Mouse (Mus musculus) stomach, embryonic 16.5 days (tissue): Measurements from ENCODE around the gene Arl5c. TPM values are rescaled to one million over a fixed set of nuclear protein-coding genes. Genes with fewer than 3 reads are reported as not detected.
A peak's percentile ranks its signal among the peaks of the same experiment; 100 is the strongest.

Experiments used
- ATAC-seq: fragments of 200-750 bp; cut with Nextera tagmentation; 2 replicates; pipeline ENCODE4 v1.8.0; 2017; ENCODE audit warnings: moderate number of reproducible peaks, moderate TSS enrichment; ENCODE audit not compliant: insufficient read depth, low FRiP score
- H3K27ac ChIP-seq: fragments of 300-500 bp; sonication (generic); 2 replicates; pipeline ENCODE4 v1.5.1; 2014; ENCODE audit warnings: low read length
- H3K27me3 ChIP-seq: fragments of 300-500 bp; sonication (generic); 2 replicates; pipeline ENCODE4 v1.6.1; 2014; ENCODE audit warnings: low read length, control low read depth, mixed read lengths; ENCODE audit not compliant: control insufficient read depth, insufficient read depth
- H3K36me3 ChIP-seq: fragments of 300-500 bp; sonication (generic); 2 replicates; pipeline ENCODE4 v1.6.1; 2014; ENCODE audit warnings: low read length; ENCODE audit not compliant: control insufficient read depth, insufficient read depth
- H3K4me1 ChIP-seq: fragments of 300-500 bp; sonication (generic); 2 replicates; pipeline ENCODE4 v1.6.1; 2014; ENCODE audit warnings: low read length, control low read depth, mixed read lengths; ENCODE audit not compliant: control insufficient read depth, insufficient read depth
- H3K4me2 ChIP-seq: fragments of 300-500 bp; sonication (generic); 2 replicates; pipeline ENCODE4 v1.6.1; 2014; ENCODE audit warnings: low read depth, low read length, mixed read lengths
- H3K4me3 ChIP-seq: fragments of 300-500 bp; sonication (generic); replicated peaks from 2 replicates; pipeline ENCODE4 v1.5.1; 2014; ENCODE audit warnings: mild to moderate bottlenecking, low read length
- H3K9ac ChIP-seq: fragments of 300-500 bp; sonication (generic); 2 replicates; pipeline ENCODE4 v1.6.1; 2014; ENCODE audit warnings: low read length
- H3K9me3 ChIP-seq: fragments of 300-500 bp; sonication (generic); replicated peaks from 2 replicates; pipeline ENCODE4 v1.6.1; 2016; ENCODE audit warnings: low read length, control low read depth; ENCODE audit not compliant: control insufficient read depth
- WGBS: fragments of 180-500 bp; shearing (Covaris S2); extraction: QIAGEN DNeasy Blood & Tissue Kit; methylation state at CpG from one replicate; pipeline ENCODE4 v1.1.7; 2014; 5-methylcytosine and 5-hydroxymethylcytosine counted together
- polyA plus RNA-seq: library from polyadenylated mRNA; unstranded; fragments of >200 nt; fragmentation: Nextera tagmentation; extraction: Ambion mirVana; gene quantifications from 2 replicates; pipeline ENCODE4 v1.2.1, GENCODE M21; 2015

The Arl5c gene
- polyA plus RNA-seq, 1 experiment from 2014 or later: 11.8 TPM

GRCm38 (mm10) chr11:97980531-97980966 is 15.4 kb downstream of the Arl5c start:
- H3K4me3 ChIP-seq: no peak overlapping the region
- H3K4me1 ChIP-seq: peaks cover 4% of the 10 kb centered on the region; the same call in 1 of the 2 replicates
- ATAC-seq: 0 out of 2 replicates have a peak, but pooled peaks have one; percentile 39
- no peaks in the 10 kb centered on the region for H3K9me3 ChIP-seq
- 57% methylated on average over 9 of the region's 9 CpGs for WGBS
- no peaks in the 10 kb centered on the region for H3K36me3 ChIP-seq
- H3K27ac ChIP-seq: no peak overlapping the region
- H3K27me3 ChIP-seq: peaks cover 10% of the 10 kb centered on the region
- H3K4me2 ChIP-seq: no peak overlapping the region
- H3K9ac ChIP-seq: no peak overlapping the region

GRCm38 (mm10) chr11:97979824-97980495 is 16.0 kb downstream of the Arl5c start:
- no peak overlapping the region for H3K9ac ChIP-seq
- H3K4me2 ChIP-seq: no peak overlapping the region
- H3K9me3 ChIP-seq: no peaks in the 10 kb centered on the region
- H3K4me3 ChIP-seq: no peak overlapping the region
- no peak for ATAC-seq
- no peaks in the 10 kb centered on the region for H3K36me3 ChIP-seq
- H3K4me1 ChIP-seq: peaks cover 4% of the 10 kb centered on the region; the same call in 1 of the 2 replicates
- 71% methylated on average over 10 of the region's 10 CpGs for WGBS
- H3K27ac ChIP-seq: no peak overlapping the region
- H3K27me3 ChIP-seq: peaks cover 5% of the 10 kb centered on the region; the same call in 1 of the 2 replicates

- Histone ChIP-seq H3K27me3 (no peaks in the 10 kb centered on the region; the same call in 1 of the 2 replicates), H3K4me2 (no peak overlapping the region), H3K9ac (no peak overlapping the region), H3K9me3 (no peaks in the 10 kb centered on the region), H3K27ac (no peak overlapping the region), H3K36me3 (no peaks in the 10 kb centered on the region), H3K4me1 (peaks cover 4% of the 10 kb centered on the region; the same call in 1 of the 2 replicates), H3K4me3 (no peak overlapping the region)
- 82% methylated on average over 13 of the region's 13 CpGs for WGBS
- ATAC-seq: no peak
These were observed 17.6 kb downstream of the Arl5c start for GRCm38 (mm10) chr11:97978392-97978791.

GRCm38 (mm10) chr11:97977797-97978196 is 18.2 kb downstream of the Arl5c start:
- peaks cover 4% of the 10 kb centered on the region; the same call in 1 of the 2 replicates for H3K4me1 ChIP-seq
- no peaks in the 10 kb centered on the region for H3K27me3 ChIP-seq
- H3K4me2 ChIP-seq: no peak overlapping the region
- no peaks in the 10 kb centered on the region for H3K36me3 ChIP-seq
- no peak overlapping the region for H3K27ac ChIP-seq
- H3K4me3 ChIP-seq: no peak overlapping the region
- H3K9me3 ChIP-seq: no peaks in the 10 kb centered on the region
- no peak overlapping the region for H3K9ac ChIP-seq
- no peak for ATAC-seq
- 76% methylated on average over 5 of the region's 5 CpGs for WGBS

GRCm38 (mm10) chr11:97974746-97975145 is 21.2 kb downstream of the Arl5c start:
- ATAC-seq: no peak
- Histone ChIP-seq H3K27ac (no peak overlapping the region), H3K9ac (no peak overlapping the region), H3K4me3 (no peak overlapping the region), H3K9me3 (no peaks in the 10 kb centered on the region), H3K4me1 (0 out of 2 replicates have a peak, but pooled peaks cover 3% of the 10 kb centered on the region), H3K4me2 (no peak overlapping the region), H3K27me3 (peaks cover 4% of the 10 kb centered on the region; the same call in 1 of the 2 replicates), H3K36me3 (no peaks in the 10 kb centered on the region)
- 87% methylated on average over 5 of the region's 5 CpGs for WGBS

GRCm38 (mm10) chr11:97974141-97974540 is 21.8 kb downstream of the Arl5c start:
- H3K4me3 ChIP-seq: no peak overlapping the region
- no peaks in the 10 kb centered on the region for H3K36me3 ChIP-seq
- peaks cover 4% of the 10 kb centered on the region; the same call in 1 of the 2 replicates for H3K27me3 ChIP-seq
- ATAC-seq: no peak
- no peak overlapping the region for H3K4me2 ChIP-seq
- no peak overlapping the region for H3K27ac ChIP-seq
- 92% methylated on average over 5 of the region's 5 CpGs for WGBS
- H3K9me3 ChIP-seq: no peaks in the 10 kb centered on the region
- H3K9ac ChIP-seq: no peak overlapping the region
- H3K4me1 ChIP-seq: 0 out of 2 replicates have a peak, but pooled peaks cover 3% of the 10 kb centered on the region

GRCm38 (mm10) chr11:97972434-97972833 is 23.5 kb downstream of the Arl5c start:
- Histone ChIP-seq H3K4me2 (no peak overlapping the region), H3K27ac (no peak overlapping the region), H3K4me3 (no peak overlapping the region), H3K36me3 (no peaks in the 10 kb centered on the region), H3K9me3 (no peaks in the 10 kb centered on the region), H3K9ac (no peak overlapping the region), H3K27me3 (peaks cover 4% of the 10 kb centered on the region; the same call in 1 of the 2 replicates), H3K4me1 (0 out of 2 replicates have a peak, but pooled peaks cover 3% of the 10 kb centered on the region)
- WGBS: 71% methylated on average over 2 of the region's 2 CpGs
- ATAC-seq: no peak

- H3K27ac ChIP-seq: no peak overlapping the region
- no peak overlapping the region for H3K9ac ChIP-seq
- WGBS: 14% methylated on average over 7 of the region's 7 CpGs
- no peaks in the 10 kb centered on the region for H3K9me3 ChIP-seq
- 0 out of 2 replicates have a peak, but pooled peaks cover 3% of the 10 kb centered on the region for H3K4me1 ChIP-seq
- no peaks in the 10 kb centered on the region for H3K36me3 ChIP-seq
- peak; percentile 58; the same call in 1 of the 2 replicates for ATAC-seq
- H3K4me3 ChIP-seq: no peak overlapping the region
- no peak overlapping the region; the same call in 1 of the 2 replicates for H3K4me2 ChIP-seq
- peaks cover 4% of the 10 kb centered on the region; the same call in 1 of the 2 replicates for H3K27me3 ChIP-seq
These were observed 24.7 kb downstream of the Arl5c start for GRCm38 (mm10) chr11:97971232-97971631.

GRCm38 (mm10) chr11:97970771-97971170 is 25.2 kb downstream of the Arl5c start:
- no peaks in the 10 kb centered on the region for H3K9me3 ChIP-seq
- H3K4me1 ChIP-seq: 0 out of 2 replicates have a peak, but pooled peaks cover 3% of the 10 kb centered on the region
- H3K4me2 ChIP-seq: no peak overlapping the region
- H3K9ac ChIP-seq: no peak overlapping the region
- no peaks in the 10 kb centered on the region for H3K36me3 ChIP-seq
- 75% methylated on average over 7 of the region's 7 CpGs for WGBS
- no peak overlapping the region for H3K27ac ChIP-seq
- H3K27me3 ChIP-seq: peaks cover 4% of the 10 kb centered on the region; the same call in 1 of the 2 replicates
- no peak overlapping the region for H3K4me3 ChIP-seq
- ATAC-seq: no peak
